Mouse (Mus musculus) layer of hippocampus, postnatal 36 days (tissue): ENCODE measurements around the gene Med7. TPM values are rescaled to one million over a fixed set of nuclear protein-coding genes. Genes with fewer than 3 reads are reported as not detected.
"Not testable (repeated sequence)": the region's sequence is repeated elsewhere in the genome, so short reads cannot be mapped to it uniquely, and the experiment has no call there.

Experiments
- DNase-seq, 2 experiments: peaks; one replicate each; pipeline ENCODE4 v3.0.0; 2022
- total RNA-seq, 2 experiments: library from RNA; stranded (reverse); gene quantifications; 2 replicates each; pipeline ENCODE4 v1.2.3; 2021

Med7 gene
- total RNA-seq, result 10 to 100 TPM; 31.4 to 35.3 TPM

GRCm38 (mm10) chr11:46436760-46437458 lies at the start of gene Med7:
Med7 (plus strand) TSS chr11:46436925.
- DNase-seq, result peak; percentile 92

- no peak for DNase-seq
These were observed 49.7 kb upstream of the Med7 start for GRCm38 (mm10) chr11:46387061-46387460.

GRCm38 (mm10) chr11:46388438-46388837 lies 48.3 kb upstream of the Med7 start:
- no peak for DNase-seq

GRCm38 (mm10) chr11:46389336-46390117 lies 47.2 kb upstream of the Med7 start, which contains the start of gene Itk:
Itk (minus strand) TSS chr11:46389515.
- no peak for DNase-seq

GRCm38 (mm10) chr11:46390621-46391020 lies 46.1 kb upstream of the Med7 start:
- DNase-seq, result no peak

GRCm38 (mm10) chr11:46392890-46393289 lies 43.8 kb upstream of the Med7 start:
- DNase-seq, result no peak

- no peak for DNase-seq
These were observed 43.3 kb upstream of the Med7 start for GRCm38 (mm10) chr11:46393413-46393812.

- DNase-seq, result no peak
These were observed 41.6 kb upstream of the Med7 start for GRCm38 (mm10) chr11:46395088-46395487.

GRCm38 (mm10) chr11:46395698-46396097 lies 41.0 kb upstream of the Med7 start:
- no peak for DNase-seq

- DNase-seq, result no peak
These were observed 40.4 kb upstream of the Med7 start, which contains the start of gene Fam71b for GRCm38 (mm10) chr11:46396167-46396859. Fam71b (plus strand) TSS chr11:46396559.

GRCm38 (mm10) chr11:46396860-46397179 lies 39.9 kb upstream of the Med7 start:
- no peak for DNase-seq

- no peak for DNase-seq
These were observed 38.8 kb upstream of the Med7 start for GRCm38 (mm10) chr11:46397900-46398299.

- no peak for DNase-seq
These were observed 38.3 kb upstream of the Med7 start for GRCm38 (mm10) chr11:46398473-46398872.

GRCm38 (mm10) chr11:46398933-46399383 lies 37.8 kb upstream of the Med7 start:
- DNase-seq, result no peak

GRCm38 (mm10) chr11:46401555-46401954 lies 35.2 kb upstream of the Med7 start:
- no peak for DNase-seq

GRCm38 (mm10) chr11:46404986-46405385 lies 31.7 kb upstream of the Med7 start:
- DNase-seq, result no peak

- DNase-seq, result no peak
These were observed 30.0 kb upstream of the Med7 start for GRCm38 (mm10) chr11:46406721-46407120.

- no peak for DNase-seq
These were observed 26.6 kb upstream of the Med7 start for GRCm38 (mm10) chr11:46410018-46410563.

GRCm38 (mm10) chr11:46418438-46418837 lies 18.3 kb upstream of the Med7 start:
- no peak for DNase-seq

- DNase-seq, result no peak
These were observed 17.9 kb upstream of the Med7 start for GRCm38 (mm10) chr11:46418860-46419259.

GRCm38 (mm10) chr11:46421086-46421888 lies 15.4 kb upstream of the Med7 start:
- no peak for DNase-seq

- not testable (repeated sequence) for DNase-seq
These were observed 8.6 kb upstream of the Med7 start for GRCm38 (mm10) chr11:46428131-46428530.
